Mouse (Mus musculus): ENCODE results near the gene Gys1.
A peak's percentile ranks its signal among the peaks of the same experiment; 100 is the strongest.
"Not testable (repeated sequence)": the region's sequence is repeated elsewhere in the genome, so short reads cannot be mapped to it uniquely, and the experiment has no call there.

The Gys1 gene

GRCm38 (mm10) chr7:45481374-45481927, 46.8 kb downstream of the Gys1 start, which contains the start of gene Tulp2:
TSS of gene Tulp2 (plus strand) at chr7:45481877.
- peak; percentile 76 for DNase-seq (ENCODE audit: low spot score)

GRCm38 (mm10) chr7:45482166-45482565, 47.5 kb downstream of the Gys1 start:
- DNase-seq (ENCODE audit: low spot score) = no peak

GRCm38 (mm10) chr7:45484985-45485384, 50.3 kb downstream of the Gys1 start:
- DNase-seq (ENCODE audit: low spot score) = not testable (repeated sequence)

GRCm38 (mm10) chr7:45486158-45486557, 51.5 kb downstream of the Gys1 start:
- no peak for DNase-seq (ENCODE audit: low spot score)

GRCm38 (mm10) chr7:45486761-45487415, 52.2 kb downstream of the Gys1 start, which contains the start of gene Gm45808:
TSS of gene Gm45808 (minus strand) at chr7:45486811.
- DNase-seq (ENCODE audit: low spot score) = no peak

- DNase-seq (ENCODE audit: low spot score) = peak; percentile 49
Measured at GRCm38 (mm10) chr7:45487861-45488292, 53.2 kb downstream of the Gys1 start.

GRCm38 (mm10) chr7:45488293-45489204, 53.9 kb downstream of the Gys1 start, which contains the start of gene Dhdh:
TSS of gene Dhdh (minus strand) at chr7:45488805.
- peak; percentile 86 for DNase-seq (ENCODE audit: low spot score)

GRCm38 (mm10) chr7:45489578-45489977, 54.9 kb downstream of the Gys1 start:
- no peak for DNase-seq (ENCODE audit: low spot score)

GRCm38 (mm10) chr7:45490822-45491221, 56.2 kb downstream of the Gys1 start:
- DNase-seq (ENCODE audit: low spot score) = peak; percentile 39

GRCm38 (mm10) chr7:45491264-45491663, 56.6 kb downstream of the Gys1 start:
- DNase-seq (ENCODE audit: low spot score) = peak; percentile 77

- no peak for DNase-seq (ENCODE audit: low spot score)
Measured at GRCm38 (mm10) chr7:45492225-45492844, 57.7 kb downstream of the Gys1 start.

GRCm38 (mm10) chr7:45492951-45493350, 58.3 kb downstream of the Gys1 start:
- DNase-seq (ENCODE audit: low spot score) = no peak

- no peak for DNase-seq (ENCODE audit: low spot score)
Measured at GRCm38 (mm10) chr7:45494548-45494947, 59.9 kb downstream of the Gys1 start.

- DNase-seq (ENCODE audit: low spot score) = no peak
Measured at GRCm38 (mm10) chr7:45498427-45498826, 63.8 kb downstream of the Gys1 start.

All from yolk sac, embryonic 10.5 days (tissue).